Mouse (Mus musculus) right cerebral cortex, postnatal 14 days (tissue): Measurements from ENCODE around the gene Olfr617.
"Not testable (repeated sequence)": the region's sequence is repeated elsewhere in the genome, so short reads cannot be mapped to it uniquely, and the experiment has no call there.

ENCODE experiments used
- DNase-seq: peaks from one replicate; pipeline ENCODE4 v3.0.0; 2022

Olfr617 gene

DNA sequence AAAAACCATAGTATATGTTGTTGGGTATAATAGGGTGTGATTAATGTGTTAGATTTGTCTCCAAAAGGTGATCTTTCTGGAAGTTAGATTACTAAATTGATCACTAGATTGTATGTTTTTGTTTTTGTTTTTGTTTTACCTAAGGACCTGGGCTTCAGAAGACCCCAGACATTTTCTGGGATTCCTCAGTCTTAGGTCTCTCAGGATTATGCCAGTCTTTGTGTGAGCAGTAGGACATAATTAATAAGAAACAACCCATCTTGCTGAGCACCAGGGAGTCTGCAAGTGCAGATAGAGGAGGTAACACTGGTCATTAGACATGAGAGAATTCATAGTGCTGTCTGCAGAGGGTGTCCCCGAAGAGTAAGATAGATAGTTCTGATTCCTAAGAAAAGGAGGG is at the start of gene Olfr617:
Gene Olfr617, plus strand, starts transcription at position 301 of the 400 bp plus-strand sequence.
- DNase-seq = no peak

DNA sequence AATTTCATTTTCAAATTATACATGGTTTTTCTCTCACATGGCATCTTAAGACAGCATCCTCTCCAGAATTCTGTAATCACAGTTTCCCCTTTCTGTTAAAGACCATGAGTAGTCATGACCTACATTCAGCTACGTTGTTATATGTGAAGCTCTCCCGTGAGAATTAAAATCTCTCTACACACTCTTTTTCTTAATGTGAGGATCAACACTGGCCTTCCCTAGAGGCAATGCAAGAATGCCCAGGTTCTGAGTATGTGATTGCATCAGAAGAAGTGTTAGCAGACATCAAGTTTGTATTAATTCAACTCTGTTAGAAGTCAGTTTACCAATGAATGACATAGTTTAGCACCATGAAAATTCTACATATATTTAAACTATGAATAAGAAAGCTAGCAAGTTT is 30.2 kb upstream of the Olfr617 start, which contains the start of gene Olfr612:
Gene Olfr612, minus strand, starts transcription at position 101 of the 400 bp plus-strand sequence.
- not testable (repeated sequence) for DNase-seq

DNA sequence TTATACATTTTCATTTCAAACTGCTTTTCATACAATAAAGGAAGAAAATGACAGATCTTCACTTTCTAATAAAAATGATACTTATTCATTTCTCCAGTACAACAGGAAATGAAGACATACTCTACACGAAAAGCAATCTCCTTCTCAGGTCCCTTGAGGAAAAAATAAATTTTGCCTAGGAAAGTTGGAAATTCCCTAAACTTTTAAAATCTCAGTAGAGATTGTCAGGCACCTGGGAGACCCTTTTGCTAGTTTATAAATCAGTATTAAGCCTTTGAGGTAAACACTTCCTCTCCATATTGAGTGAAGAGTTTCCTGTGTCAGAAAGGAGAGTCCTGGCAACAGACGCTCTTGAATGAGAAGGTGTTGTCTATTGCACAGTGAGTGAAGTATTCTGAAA is 25.1 kb upstream of the Olfr617 start, which contains the start of gene Olfr613:
Gene Olfr613, plus strand, starts transcription at position 301 of the 400 bp plus-strand sequence.
- no peak for DNase-seq

DNA sequence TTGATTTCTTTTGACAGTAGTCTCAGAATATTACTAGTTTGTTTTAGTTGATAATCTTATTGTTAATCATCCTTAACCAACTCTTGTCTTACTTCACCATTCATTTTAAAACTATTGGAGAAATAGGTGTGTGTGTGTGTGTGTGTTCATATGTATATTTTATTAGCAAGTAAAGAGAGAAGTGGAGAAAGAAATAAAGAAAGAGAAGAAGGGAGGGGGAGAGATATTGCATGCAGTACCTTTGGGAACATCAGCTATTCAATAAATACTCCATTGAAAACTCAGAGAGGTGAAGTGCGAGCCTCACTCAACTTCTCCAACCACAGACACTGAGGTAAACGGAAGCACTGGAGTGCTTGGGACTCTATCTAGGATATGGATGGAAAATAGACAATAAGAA is 17.1 kb upstream of the Olfr617 start, which contains the start of gene Olfr615:
Gene Olfr615, plus strand, starts transcription at position 301 of the 400 bp plus-strand sequence.
- no peak for DNase-seq

DNA sequence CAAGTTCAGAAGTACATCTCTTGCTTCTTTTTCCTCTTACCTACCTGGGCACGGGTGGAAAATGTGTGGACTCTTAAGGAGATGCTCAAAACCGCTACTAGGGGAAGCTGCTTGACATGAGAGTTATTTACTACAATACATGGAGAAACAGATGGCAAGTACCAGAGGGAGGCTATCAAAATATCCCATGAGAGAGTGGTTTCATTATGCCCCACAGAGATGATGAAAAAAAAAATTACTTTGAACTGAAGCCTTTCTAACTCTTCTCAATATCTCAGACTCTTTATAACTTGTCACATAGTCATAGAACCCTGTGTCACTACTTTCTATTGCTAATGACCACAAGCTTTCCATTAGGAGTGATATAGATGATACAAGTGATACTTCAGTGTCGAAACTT is 3.8 kb upstream of the Olfr617 start, which contains the start of gene Olfr616:
Gene Olfr616, minus strand, starts transcription at position 101 of the 400 bp plus-strand sequence.
- DNase-seq = no peak

DNA sequence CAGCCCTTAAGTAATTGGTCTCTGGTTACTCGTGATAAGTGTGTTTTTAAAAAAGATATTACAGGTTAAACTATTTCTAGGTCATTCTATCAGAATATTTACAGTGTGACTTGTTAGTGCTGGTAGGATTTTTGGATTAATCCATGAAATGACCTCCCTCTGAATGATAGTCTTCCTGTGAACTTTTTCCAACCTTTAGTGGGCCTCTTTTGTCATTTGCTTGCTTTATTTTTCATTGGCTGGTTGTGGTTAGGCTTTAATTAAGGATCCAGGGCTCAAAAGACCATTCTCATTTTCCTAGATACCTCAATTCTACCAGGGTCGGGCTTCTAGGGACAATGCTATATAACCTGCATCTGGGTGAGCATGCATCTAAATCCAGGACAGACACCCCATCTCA is 16.9 kb downstream of the Olfr617 start, which contains the start of gene Olfr618:
Gene Olfr618, plus strand, starts transcription at position 301 of the 400 bp plus-strand sequence.
- no peak for DNase-seq

DNA sequence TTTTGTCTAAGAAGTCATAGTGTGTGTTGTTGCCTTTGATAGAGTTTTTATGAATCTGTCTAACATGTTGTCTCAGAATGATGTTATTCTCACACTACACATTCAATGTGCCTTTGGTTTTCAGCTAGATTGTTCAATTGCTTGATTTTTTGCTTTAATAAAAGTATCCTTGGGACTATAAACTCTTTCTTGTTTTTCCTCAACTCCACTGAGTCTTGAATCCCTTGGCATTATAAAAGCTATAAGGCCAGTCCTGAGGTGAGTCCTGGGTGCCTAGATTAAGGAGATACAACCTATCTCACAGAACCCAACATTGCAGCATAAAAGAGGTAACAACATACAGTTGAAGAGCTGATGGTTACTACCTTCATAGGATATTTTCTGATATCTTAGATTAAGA is 27.4 kb downstream of the Olfr617 start, which contains the start of gene Olfr619:
Gene Olfr619, plus strand, starts transcription at position 301 of the 400 bp plus-strand sequence.
- no peak for DNase-seq

DNA sequence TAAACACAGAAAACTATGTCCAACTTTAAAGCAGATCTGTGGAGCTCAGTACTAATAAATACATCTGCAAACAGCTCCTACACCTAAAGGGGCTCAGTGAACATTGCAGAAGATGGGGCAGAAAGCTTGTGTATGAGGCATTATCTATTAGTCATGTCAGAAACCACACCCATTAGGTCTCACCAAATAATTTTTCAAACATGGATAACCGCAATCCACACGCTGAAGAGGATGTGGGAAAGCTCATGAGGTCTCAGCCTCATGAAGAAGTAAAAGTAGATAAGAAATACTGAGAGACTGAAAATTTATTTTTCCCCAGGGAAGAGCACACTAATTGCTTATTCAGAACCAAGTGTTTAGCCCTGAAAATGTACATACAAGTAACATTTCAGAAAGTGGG is 34.6 kb downstream of the Olfr617 start:
- no peak for DNase-seq

DNA sequence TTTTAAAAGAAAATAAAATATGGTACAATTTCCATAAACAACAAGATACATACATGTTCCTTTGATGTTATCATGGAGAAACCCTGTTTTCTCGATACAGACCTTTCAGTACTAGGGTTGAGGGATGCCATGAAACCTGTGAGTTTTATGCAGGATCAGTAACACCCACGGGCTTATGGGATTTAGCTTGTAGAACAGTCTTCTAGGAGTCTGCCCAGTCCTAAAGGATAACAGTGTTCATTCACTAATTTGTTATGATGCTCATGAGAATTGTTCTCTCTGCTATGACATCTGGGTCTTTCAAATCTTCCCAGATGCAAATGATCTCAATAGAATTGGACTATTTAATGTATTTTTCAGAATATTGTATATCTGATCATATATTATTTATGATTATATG is 39.6 kb downstream of the Olfr617 start, which contains the start of gene Olfr620:
Gene Olfr620, minus strand, starts transcription at position 101 of the 400 bp plus-strand sequence.
- DNase-seq = no peak
